Mouse (Mus musculus) erythroblast, embryonic 14.5 days (primary cell): Measurements from ENCODE around the gene Cc2d1b.

Source experiments
- GATA1 ChIP-seq: IDR thresholded peaks from 2 replicates; pipeline ENCODE4 v1.6.1; 2012; ENCODE audit warnings: low read length, inconsistent platforms, mixed read lengths
- TAL1 ChIP-seq: IDR thresholded peaks from 3 replicates; pipeline ENCODE4 v1.6.1; 2012; ENCODE audit warnings: low read length, inconsistent platforms, mixed read lengths

DNA sequence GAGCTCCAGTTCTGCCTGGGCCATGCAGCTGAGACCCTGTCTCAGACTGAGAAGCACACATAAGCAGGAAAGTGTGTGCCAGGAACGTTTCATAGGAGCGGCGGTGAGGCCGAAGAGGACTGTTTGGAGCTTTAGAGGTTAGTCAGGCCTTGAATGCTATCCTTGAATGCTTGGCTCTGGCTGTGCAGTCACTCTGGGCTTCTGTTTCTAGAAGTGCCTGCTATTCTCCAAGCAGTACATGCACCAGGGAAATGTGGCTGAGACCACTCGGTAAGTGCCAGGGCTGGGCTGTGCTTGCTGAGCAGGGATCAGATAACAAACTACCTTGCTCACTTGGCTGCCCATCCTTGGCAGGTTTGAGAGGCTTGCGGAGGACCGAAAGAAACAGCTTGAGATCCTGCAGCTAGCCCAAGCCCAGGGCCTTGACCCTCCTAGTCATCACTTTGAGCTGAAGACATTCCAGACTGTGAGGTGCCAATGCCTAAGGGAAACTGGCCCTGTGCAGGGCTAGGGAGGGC, 9.7 kb downstream of the Cc2d1b start:
- TF ChIP-seq TAL1: no peak
- no peak for TF ChIP-seq GATA1
